ENCODE assay signal across 10 mouse cellular contexts in the genomic region with DNA sequence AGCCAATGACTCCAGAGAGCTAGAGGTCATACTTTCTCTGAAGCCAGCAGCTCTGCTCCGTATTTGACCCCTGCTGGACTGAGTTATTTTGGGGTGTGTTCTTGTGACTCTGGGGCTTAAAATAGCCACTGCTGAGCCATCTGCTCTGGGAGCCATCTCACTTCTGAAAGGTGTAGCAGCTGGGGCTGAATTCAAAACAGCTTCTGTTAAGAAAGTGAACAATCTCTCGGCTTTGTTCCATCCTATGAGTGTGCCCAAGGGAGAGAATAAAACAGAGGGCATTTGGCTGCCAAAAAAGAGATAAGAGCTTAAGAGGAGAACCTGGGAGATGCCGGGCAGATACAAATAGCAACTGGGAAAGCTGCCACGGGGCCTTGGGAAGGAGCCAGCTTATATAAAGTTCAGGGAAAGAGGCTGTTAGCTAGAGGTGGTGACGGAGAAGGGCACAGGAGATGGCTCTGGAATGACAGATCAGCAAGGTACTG.
DNase-seq lines count a peak whose midpoint lies in the region; ATAC-seq and TF ChIP-seq lines count a peak whose summit lies in the region.
"Had no signal": no experiment of that assay in that cellular context is flagged by ENCODE, and none has a peak within 500 bp of the region (broad histone marks: within the 10 kb centered on the region; RNA-seq: fewer than 3 reads in every experiment).

No protein-coding gene starts in this region.

- intact Hi-C loops in heart, adult 2 months (cut with DNase I): no loop called here

- no peaks in the 10 kb centered on the region for H3K79me2 ChIP-seq in heart, adult 2 months (replicated peaks; ENCODE audit: control insufficient read depth, insufficient read depth, low read length)

- TF ChIP-seq POLR2A in heart, adult 2 months (IDR thresholded peaks at IDR 0.05; ENCODE audit: insufficient read depth, low read depth, low read length): no peak

- TF ChIP-seq CTCF in hindbrain, postnatal 0 days (IDR thresholded peaks at IDR 0.05; ENCODE audit: low read depth): no peak
- TF ChIP-seq CTCF in heart, adult 2 months (IDR thresholded peaks at IDR 0.05): 0 out of 2 replicates have a peak, but pooled peaks have one; percentile 6
- TF ChIP-seq CTCF in layer of hippocampus, adult 2 months (conservative IDR thresholded peaks at IDR 0.05): no peak

- H3K36me3 ChIP-seq in hindbrain, postnatal 0 days (ENCODE audit: insufficient read depth, low read length): no peaks in the 10 kb centered on the region
- no peaks in the 10 kb centered on the region for H3K36me3 ChIP-seq in hindbrain, embryonic 12.5 days
- peaks cover 6% of the 10 kb centered on the region for H3K36me3 ChIP-seq in heart, adult 2 months (ENCODE audit: control insufficient read depth, insufficient read depth, low read length)
- H3K36me3 ChIP-seq: liver, embryonic 15.5 days; stomach, embryonic 15.5 days had no signal

- DNase-seq in hindbrain, postnatal 0 days (ENCODE audit: low spot score): peak; percentile 57
- DNase-seq in cerebellum, adult 9-10 months: peak; percentile 93
- peak; percentile 80 to 85 for DNase-seq in heart, adult 2 months
- peak; percentile 54 to 59 for DNase-seq in layer of hippocampus, adult 2 months (ENCODE audit: low spot score in 2 of 2)
- peak; percentile 21 for DNase-seq in lung, postnatal 10 days
- peak; percentile 4 for DNase-seq in urinary bladder, postnatal 25 days (ENCODE audit: low spot score)
- DNase-seq in natural killer cell, adult 2 months (ENCODE audit: low spot score in 2 of 2): no peak

- WGBS in hindbrain, postnatal 0 days: 21% methylated on average over 5 of the region's 5 CpGs
- 51% methylated on average over 5 of the region's 5 CpGs for WGBS in hindbrain, embryonic 12.5 days
- WGBS in heart, adult 2 months: 7% methylated on average over 5 of the region's 5 CpGs

- no peak overlapping the region for H3K4me3 ChIP-seq in hindbrain, postnatal 0 days (ENCODE audit: low read length)
- H3K4me3 ChIP-seq in hindbrain, embryonic 12.5 days: no peak overlapping the region
- H3K4me3 ChIP-seq in heart, adult 2 months: no peak overlapping the region
- H3K4me3 ChIP-seq in layer of hippocampus, adult 2 months: no peak overlapping the region
- H3K4me3 ChIP-seq: liver, embryonic 15.5 days; stomach, embryonic 15.5 days had no signal

- H3K9me3 ChIP-seq in hindbrain, postnatal 0 days (ENCODE audit: low read length): no peaks in the 10 kb centered on the region
- H3K9me3 ChIP-seq in hindbrain, embryonic 12.5 days (replicated peaks): no peaks in the 10 kb centered on the region
- H3K9me3 ChIP-seq: liver, embryonic 15.5 days; stomach, embryonic 15.5 days had no signal

- ATAC-seq in hindbrain, postnatal 0 days: no peak
- ATAC-seq in hindbrain, embryonic 12.5 days (ENCODE audit: low FRiP score): no peak

- 0 out of 2 replicates have a peak, but pooled peaks have one; percentile 38 for TF ChIP-seq EP300 in heart, adult 2 months (IDR thresholded peaks at IDR 0.05; ENCODE audit: insufficient read depth, low read depth, low read length)

- H3K27me3 ChIP-seq in hindbrain, postnatal 0 days (ENCODE audit: insufficient read depth, low read length): no peaks in the 10 kb centered on the region
- no peaks in the 10 kb centered on the region for H3K27me3 ChIP-seq in hindbrain, embryonic 12.5 days
- H3K27me3 ChIP-seq in heart, adult 2 months (ENCODE audit: control insufficient read depth, insufficient read depth, low read length): no peaks in the 10 kb centered on the region
- H3K27me3 ChIP-seq: liver, embryonic 15.5 days; stomach, embryonic 15.5 days had no signal

- no peak overlapping the region for H3K4me2 ChIP-seq in hindbrain, postnatal 0 days (ENCODE audit: low read depth, low read length)
- H3K4me2 ChIP-seq in hindbrain, embryonic 12.5 days (replicated peaks): no peak overlapping the region
- H3K4me2 ChIP-seq: liver, embryonic 15.5 days; stomach, embryonic 15.5 days had no signal

- H3K9ac ChIP-seq in hindbrain, postnatal 0 days (replicated peaks; ENCODE audit: low read length): no peak overlapping the region
- H3K9ac ChIP-seq in hindbrain, embryonic 12.5 days: no peak overlapping the region
- H3K9ac ChIP-seq in heart, adult 2 months (ENCODE audit: low read depth, low read length): no peak overlapping the region
- H3K9ac ChIP-seq: liver, embryonic 15.5 days; stomach, embryonic 15.5 days had no signal

- no peak overlapping the region for H3K27ac ChIP-seq in hindbrain, postnatal 0 days
- H3K27ac ChIP-seq in hindbrain, embryonic 12.5 days: no peak overlapping the region
- peak overlapping the region; percentile 89 for H3K27ac ChIP-seq in heart, adult 2 months
- peak overlapping the region; percentile 57; the same call in 1 of the 2 replicates for H3K27ac ChIP-seq in layer of hippocampus, adult 2 months
- H3K27ac ChIP-seq: liver, embryonic 15.5 days; stomach, embryonic 15.5 days had no signal

- H3K4me1 ChIP-seq in hindbrain, postnatal 0 days (ENCODE audit: insufficient read depth, low read length): peaks cover 4% of the 10 kb centered on the region; the same call in 1 of the 2 replicates
- no peaks in the 10 kb centered on the region for H3K4me1 ChIP-seq in hindbrain, embryonic 12.5 days
- peaks cover 5% of the 10 kb centered on the region for H3K4me1 ChIP-seq in heart, adult 2 months (ENCODE audit: control insufficient read depth, insufficient read depth, low read length)
- H3K4me1 ChIP-seq: liver, embryonic 15.5 days; stomach, embryonic 15.5 days had no signal

Comparison
In these comparisons a context has a peak if more than half of its experiments do, and no peak if none do; other contexts are left out.
1. DNase-seq: peak in hindbrain, postnatal 0 days (single experiment), cerebellum, adult 9-10 months (single experiment), heart, adult 2 months (2 of 2), layer of hippocampus, adult 2 months (2 of 2), lung, postnatal 10 days (single experiment) and urinary bladder, postnatal 25 days (single experiment); none in natural killer cell, adult 2 months (0 of 2).
2. H3K27ac ChIP-seq: peak in heart, adult 2 months (single experiment) and layer of hippocampus, adult 2 months (single experiment); none in hindbrain, postnatal 0 days (single experiment) and hindbrain, embryonic 12.5 days (single experiment).